Mouse (Mus musculus): ENCODE results near the gene Slc39a10. TPM values are rescaled to one million over a fixed set of nuclear protein-coding genes. Genes with fewer than 3 reads are reported as not detected.
A peak's percentile ranks its signal among the peaks of the same experiment; 100 is the strongest.
"Not testable (repeated sequence)": the region's sequence is repeated elsewhere in the genome, so short reads cannot be mapped to it uniquely, and the experiment has no call there.

Slc39a10 gene
- total and polyA plus RNA-seq, 2 experiments: 0.72 to 2.5 TPM

DNA sequence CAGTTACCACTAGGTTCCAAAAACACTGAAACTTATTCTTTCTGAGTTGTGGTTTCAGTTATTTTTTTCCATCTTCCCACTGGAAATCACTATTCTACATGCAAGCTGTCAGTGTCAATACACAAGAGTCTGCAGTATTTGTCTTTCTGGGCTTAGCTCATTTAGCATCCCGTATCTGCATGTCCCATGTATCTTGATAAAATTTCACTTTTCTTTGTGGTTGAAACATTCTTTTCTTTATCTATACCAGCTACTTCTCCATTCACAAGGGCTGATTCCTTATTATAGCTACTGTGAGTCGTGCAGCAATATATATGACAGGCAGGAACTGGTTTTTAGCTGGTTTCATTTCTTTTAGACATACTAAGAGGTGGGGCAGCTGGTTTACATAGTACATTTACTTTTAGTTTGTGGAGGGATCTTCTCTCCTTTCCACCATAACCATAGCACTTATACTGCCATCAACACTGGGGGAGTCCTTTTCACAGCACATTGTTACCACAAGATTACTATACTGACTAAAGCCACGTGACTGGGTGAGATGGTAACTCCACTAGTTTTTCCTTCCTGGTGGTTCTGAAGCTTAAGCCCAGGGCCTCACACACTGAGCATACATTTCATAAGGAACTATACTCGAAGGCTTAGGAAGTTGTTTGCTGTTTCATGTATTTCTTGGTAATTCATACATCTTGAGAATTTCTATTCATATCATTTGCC lies 70.2 kb downstream of the Slc39a10 start:
- Histone ChIP-seq H3K79me2 (ENCODE audit: control insufficient read depth, insufficient read depth, low read length) (no peaks in the 10 kb centered on the region), H3K36me3 (ENCODE audit: control insufficient read depth, insufficient read depth, low read length) (peaks cover 2% of the 10 kb centered on the region; the same call in 1 of the 2 replicates), H3K27me3 (ENCODE audit: control insufficient read depth, insufficient read depth, low read length) (no peaks in the 10 kb centered on the region), H3K27ac (replicated peaks; ENCODE audit: insufficient read depth, low read depth, low read length) (no peak overlapping the region), H3K4me3 (ENCODE audit: insufficient read depth, low read depth, low read length) (no peak overlapping the region), H3K9ac (ENCODE audit: low read depth, low read length) (no peak overlapping the region), H3K4me1 (ENCODE audit: control insufficient read depth, insufficient read depth, low read length) (no peaks in the 10 kb centered on the region)
- no peak for TF ChIP-seq POLR2A (IDR thresholded peaks at IDR 0.05; ENCODE audit: extremely low read depth, insufficient read depth, low read length)
- TF ChIP-seq CTCF (IDR thresholded peaks at IDR 0.05; ENCODE audit: low read depth, low read length): no peak
- no peak for DNase-seq (ENCODE audit: extremely low read depth, low read depth, low spot score)
- 90% methylated on average over 4 of the region's 4 CpGs for WGBS

DNA sequence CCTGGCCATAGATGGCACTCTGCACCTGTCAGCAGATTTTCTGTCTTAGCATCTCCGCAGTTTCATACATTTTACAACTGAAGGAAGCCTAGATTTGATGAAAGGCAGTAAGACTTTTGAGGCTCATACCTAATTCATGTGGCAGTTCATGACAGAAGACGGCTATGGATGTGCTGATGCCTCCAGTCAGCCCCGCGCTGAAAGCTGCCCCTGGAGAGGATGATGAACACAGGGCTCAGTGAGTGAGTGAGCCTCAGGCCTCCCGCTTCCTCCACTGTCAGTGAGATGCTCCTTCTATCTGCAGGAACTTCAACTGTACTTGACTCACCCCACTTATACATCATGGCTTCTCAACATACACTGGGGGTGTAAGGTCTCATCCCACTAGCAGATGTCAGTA lies 74.7 kb downstream of the Slc39a10 start:
- 97% methylated on average over 5 of the region's 5 CpGs for WGBS
- no peaks in the 10 kb centered on the region for H3K79me2 ChIP-seq (ENCODE audit: control insufficient read depth, insufficient read depth, low read length)
- no peaks in the 10 kb centered on the region for H3K4me1 ChIP-seq (ENCODE audit: control insufficient read depth, insufficient read depth, low read length)
- H3K9ac ChIP-seq (ENCODE audit: low read depth, low read length): no peak overlapping the region
- no peak overlapping the region for H3K27ac ChIP-seq (replicated peaks; ENCODE audit: insufficient read depth, low read depth, low read length)
- no peak overlapping the region for H3K4me3 ChIP-seq (ENCODE audit: insufficient read depth, low read depth, low read length)
- no peak for DNase-seq (ENCODE audit: extremely low read depth, low read depth, low spot score)
- peaks cover 2% of the 10 kb centered on the region; the same call in 1 of the 2 replicates for H3K36me3 ChIP-seq (ENCODE audit: control insufficient read depth, insufficient read depth, low read length)
- TF ChIP-seq POLR2A (IDR thresholded peaks at IDR 0.05; ENCODE audit: extremely low read depth, insufficient read depth, low read length): no peak
- no peak for TF ChIP-seq CTCF (IDR thresholded peaks at IDR 0.05; ENCODE audit: low read depth, low read length)
- H3K27me3 ChIP-seq (ENCODE audit: control insufficient read depth, insufficient read depth, low read length): no peaks in the 10 kb centered on the region

DNA sequence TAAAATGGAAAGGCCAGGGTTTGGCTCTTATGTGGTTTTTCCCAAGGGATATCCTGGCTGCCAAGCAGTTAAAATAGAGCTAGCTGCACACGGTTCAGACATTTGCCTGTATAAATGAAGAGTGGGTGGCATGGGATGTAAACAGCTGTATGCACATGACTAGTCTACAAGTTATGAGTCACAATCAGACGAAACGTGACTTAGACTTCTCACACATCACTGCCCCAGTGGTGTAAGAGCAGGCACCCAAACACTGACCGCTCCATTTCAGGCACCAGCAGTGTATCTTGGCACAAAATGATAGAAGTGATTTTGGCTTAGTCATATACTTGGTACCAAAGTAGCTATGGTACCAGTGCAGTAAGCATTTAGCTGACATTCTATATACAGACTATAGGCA lies 84.0 kb downstream of the Slc39a10 start:
- WGBS: 93% methylated on average over 4 of the region's 4 CpGs
- H3K9ac ChIP-seq (ENCODE audit: low read depth, low read length); H3K27me3 ChIP-seq (ENCODE audit: control insufficient read depth, insufficient read depth, low read length); H3K4me1 ChIP-seq (ENCODE audit: control insufficient read depth, insufficient read depth, low read length); H3K4me3 ChIP-seq (ENCODE audit: insufficient read depth, low read depth, low read length); H3K27ac ChIP-seq (replicated peaks; ENCODE audit: insufficient read depth, low read depth, low read length); DNase-seq (ENCODE audit: extremely low read depth, low read depth, low spot score); H3K79me2 ChIP-seq (ENCODE audit: control insufficient read depth, insufficient read depth, low read length); H3K36me3 ChIP-seq (ENCODE audit: control insufficient read depth, insufficient read depth, low read length): not testable (repeated sequence)

DNA sequence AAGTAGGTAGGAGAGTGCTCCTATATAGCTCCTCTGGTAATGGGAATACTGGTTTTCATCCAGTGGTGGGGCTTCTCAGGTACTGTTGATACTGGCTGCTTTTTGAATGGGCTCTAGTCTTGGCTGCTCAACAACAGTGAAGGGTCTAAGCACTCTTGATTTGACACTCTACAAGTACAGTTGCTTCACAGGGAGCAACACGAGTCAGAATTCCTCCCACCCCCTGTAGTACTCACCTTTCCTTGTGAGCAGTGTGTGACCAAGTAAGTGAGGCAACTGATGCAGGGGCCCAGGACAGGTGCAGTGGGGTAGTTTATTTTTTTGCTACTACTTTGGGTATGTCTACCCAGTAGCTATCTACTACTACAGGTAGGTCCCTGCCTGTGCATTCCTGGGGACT lies 87.6 kb downstream of the Slc39a10 start:
- Histone ChIP-seq H3K27me3 (ENCODE audit: control insufficient read depth, insufficient read depth, low read length) (no peaks in the 10 kb centered on the region), H3K4me1 (ENCODE audit: control insufficient read depth, insufficient read depth, low read length) (no peaks in the 10 kb centered on the region), H3K4me3 (ENCODE audit: insufficient read depth, low read depth, low read length) (no peak overlapping the region), H3K79me2 (ENCODE audit: control insufficient read depth, insufficient read depth, low read length) (no peaks in the 10 kb centered on the region), H3K9ac (ENCODE audit: low read depth, low read length) (no peak overlapping the region), H3K27ac (replicated peaks; ENCODE audit: insufficient read depth, low read depth, low read length) (no peak overlapping the region), H3K36me3 (ENCODE audit: control insufficient read depth, insufficient read depth, low read length) (no peaks in the 10 kb centered on the region)
- DNase-seq (ENCODE audit: extremely low read depth, low read depth, low spot score): no peak
- 72% methylated on average over 1 of the region's 1 CpGs for WGBS
- TF ChIP-seq POLR2A (IDR thresholded peaks at IDR 0.05; ENCODE audit: extremely low read depth, insufficient read depth, low read length) (no peak), CTCF (IDR thresholded peaks at IDR 0.05; ENCODE audit: low read depth, low read length) (no peak)

DNA sequence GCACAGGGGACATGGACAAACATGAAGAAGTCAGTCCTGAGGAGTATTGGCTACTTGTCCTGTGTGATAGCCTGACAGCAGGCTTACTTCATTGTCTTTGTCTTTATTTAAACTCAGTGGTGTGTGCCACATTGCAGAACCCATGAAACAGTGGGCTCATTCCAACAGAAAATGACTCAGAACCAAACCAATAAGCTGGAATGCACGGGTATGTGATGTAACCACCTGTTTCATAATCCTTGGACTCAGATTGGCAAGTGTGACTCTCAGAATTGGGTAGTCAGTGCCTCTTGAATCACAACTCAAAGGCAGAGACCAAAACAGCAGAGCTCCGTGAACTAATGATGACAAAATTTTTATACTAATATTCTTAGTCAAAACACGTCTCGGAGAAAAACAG lies 110.4 kb downstream of the Slc39a10 start:
- not testable (repeated sequence) for H3K79me2 ChIP-seq (ENCODE audit: control insufficient read depth, insufficient read depth, low read length); H3K4me3 ChIP-seq (ENCODE audit: insufficient read depth, low read depth, low read length); H3K9ac ChIP-seq (ENCODE audit: low read depth, low read length); H3K27me3 ChIP-seq (ENCODE audit: control insufficient read depth, insufficient read depth, low read length); H3K4me1 ChIP-seq (ENCODE audit: control insufficient read depth, insufficient read depth, low read length); H3K27ac ChIP-seq (replicated peaks; ENCODE audit: insufficient read depth, low read depth, low read length); H3K36me3 ChIP-seq (ENCODE audit: control insufficient read depth, insufficient read depth, low read length)
- peak; percentile 15 for DNase-seq (ENCODE audit: extremely low read depth, low read depth, low spot score)
- WGBS: 59% methylated on average over 4 of the region's 4 CpGs

DNA sequence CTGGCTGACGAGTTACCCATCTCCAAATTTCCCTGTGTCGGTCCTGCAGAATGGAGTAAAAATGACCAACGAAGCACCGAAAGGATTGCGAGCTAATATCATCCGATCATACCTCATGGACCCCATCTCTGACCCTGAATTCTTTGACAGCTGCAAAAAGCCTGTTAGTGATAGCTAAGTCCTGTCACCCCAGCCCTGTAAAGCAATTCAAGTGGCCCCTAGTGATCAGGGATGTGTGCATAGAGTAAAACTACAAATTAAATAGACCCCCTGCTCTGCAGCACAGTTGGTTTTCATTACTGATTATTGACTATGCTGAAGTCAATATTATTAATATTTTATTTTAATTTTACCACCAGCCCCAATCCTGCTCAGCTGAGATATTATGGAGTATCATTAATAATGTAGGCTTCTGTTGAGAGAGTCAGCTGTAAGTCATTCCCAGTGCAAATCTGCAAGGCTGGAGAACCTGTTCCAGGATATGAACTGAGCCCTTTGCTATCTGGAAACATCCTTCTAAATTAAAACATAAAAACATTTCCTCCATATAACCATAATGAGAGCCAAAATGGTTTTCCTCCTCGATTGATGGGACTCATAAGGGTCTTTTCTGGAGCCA lies 122.5 kb downstream of the Slc39a10 start:
- 89% methylated on average over 7 of the region's 7 CpGs for WGBS
- H3K27ac ChIP-seq (replicated peaks; ENCODE audit: insufficient read depth, low read depth, low read length); H3K4me3 ChIP-seq (ENCODE audit: insufficient read depth, low read depth, low read length); H3K27me3 ChIP-seq (ENCODE audit: control insufficient read depth, insufficient read depth, low read length); DNase-seq (ENCODE audit: extremely low read depth, low read depth, low spot score); H3K36me3 ChIP-seq (ENCODE audit: control insufficient read depth, insufficient read depth, low read length); H3K79me2 ChIP-seq (ENCODE audit: control insufficient read depth, insufficient read depth, low read length); H3K9ac ChIP-seq (ENCODE audit: low read depth, low read length); H3K4me1 ChIP-seq (ENCODE audit: control insufficient read depth, insufficient read depth, low read length): not testable (repeated sequence)

DNA sequence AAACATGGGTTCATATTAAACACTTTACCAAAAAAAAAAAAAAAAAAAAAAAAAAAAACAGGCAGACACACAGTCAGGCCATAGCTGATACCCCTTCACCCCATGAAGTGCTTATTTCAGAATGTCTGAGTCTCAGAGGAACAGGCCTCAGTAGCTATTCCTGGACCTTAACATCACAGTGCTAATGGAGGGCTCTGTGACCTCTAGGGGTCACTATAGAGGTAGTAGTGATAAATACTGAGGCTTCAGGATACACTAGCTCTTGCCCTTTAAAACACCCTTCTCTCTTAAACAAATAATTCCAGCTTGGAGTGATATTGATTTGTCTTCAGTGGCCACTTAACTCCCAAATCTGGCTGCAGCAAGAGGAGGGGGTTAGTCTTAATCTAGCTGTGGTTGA lies 123.3 kb downstream of the Slc39a10 start:
- not testable (repeated sequence) for DNase-seq (ENCODE audit: extremely low read depth, low read depth, low spot score); H3K4me3 ChIP-seq (ENCODE audit: insufficient read depth, low read depth, low read length); H3K36me3 ChIP-seq (ENCODE audit: control insufficient read depth, insufficient read depth, low read length); H3K9ac ChIP-seq (ENCODE audit: low read depth, low read length); H3K4me1 ChIP-seq (ENCODE audit: control insufficient read depth, insufficient read depth, low read length); H3K27ac ChIP-seq (replicated peaks; ENCODE audit: insufficient read depth, low read depth, low read length); H3K79me2 ChIP-seq (ENCODE audit: control insufficient read depth, insufficient read depth, low read length); H3K27me3 ChIP-seq (ENCODE audit: control insufficient read depth, insufficient read depth, low read length)

DNA sequence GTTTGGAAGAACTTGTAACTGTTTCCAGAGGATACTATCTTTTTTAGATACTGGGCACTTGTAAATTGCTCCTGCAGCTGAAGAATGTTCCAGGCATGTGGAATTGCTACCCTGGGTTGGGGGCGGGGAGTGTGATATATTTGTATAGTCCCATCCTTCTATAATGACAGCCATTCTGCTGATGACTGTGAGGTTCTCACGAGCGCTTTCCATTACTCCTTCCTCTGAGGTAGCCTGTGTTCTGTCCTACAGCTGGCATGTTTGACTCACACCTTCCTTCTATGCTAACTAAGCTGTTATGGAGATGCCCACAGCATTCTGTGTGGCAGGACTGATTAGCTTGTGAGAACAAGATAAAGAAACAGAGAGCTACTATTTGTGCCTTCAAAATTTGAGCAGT lies 128.1 kb downstream of the Slc39a10 start:
- not testable (repeated sequence) for H3K79me2 ChIP-seq (ENCODE audit: control insufficient read depth, insufficient read depth, low read length); DNase-seq (ENCODE audit: extremely low read depth, low read depth, low spot score); H3K36me3 ChIP-seq (ENCODE audit: control insufficient read depth, insufficient read depth, low read length); H3K27me3 ChIP-seq (ENCODE audit: control insufficient read depth, insufficient read depth, low read length); H3K27ac ChIP-seq (replicated peaks; ENCODE audit: insufficient read depth, low read depth, low read length); H3K4me3 ChIP-seq (ENCODE audit: insufficient read depth, low read depth, low read length); H3K4me1 ChIP-seq (ENCODE audit: control insufficient read depth, insufficient read depth, low read length); H3K9ac ChIP-seq (ENCODE audit: low read depth, low read length)
- 80% methylated on average over 3 of the region's 3 CpGs for WGBS

Measured in liver, adult 2 months (tissue).